Mouse (Mus musculus) liver, embryonic 11.5 days (tissue): Measurements from ENCODE around the gene Rpusd3. TPM values are rescaled to one million over a fixed set of nuclear protein-coding genes. Genes with fewer than 3 reads are reported as not detected.

Source experiments
- ATAC-seq: fragments of 200-750 bp; cut with Nextera tagmentation; replicated peaks from 2 replicates; pipeline ENCODE4 v1.8.0; 2017; ENCODE audit warnings: moderate number of reproducible peaks, mild to moderate bottlenecking, moderate TSS enrichment, moderate library complexity; ENCODE audit not compliant: low FRiP score
- DNase-seq: peaks from one replicate; pipeline ENCODE4 v3.0.0-alpha.2; 2017; ENCODE audit warnings: low spot score
- H3K27ac ChIP-seq: fragments of 300-500 bp; sonication (generic); 2 replicates; pipeline ENCODE4 v1.5.1; 2014; ENCODE audit warnings: mild to moderate bottlenecking, low read depth, low read length, control low read depth
- H3K27me3 ChIP-seq: fragments of 300-500 bp; sonication (generic); replicated peaks from 2 replicates; pipeline ENCODE4 v1.6.1; 2014; ENCODE audit warnings: low read length, mixed read lengths; ENCODE audit not compliant: control insufficient read depth, insufficient read depth
- H3K36me3 ChIP-seq: fragments of 300-500 bp; sonication (generic); 2 replicates; pipeline ENCODE4 v1.6.1; 2014; ENCODE audit warnings: mild to moderate bottlenecking, low read length, moderate library complexity, mixed read lengths; ENCODE audit not compliant: control insufficient read depth, insufficient read depth
- H3K4me1 ChIP-seq: fragments of 300-500 bp; sonication (generic); replicated peaks from 2 replicates; pipeline ENCODE4 v1.6.1; 2014; ENCODE audit warnings: low read length, mixed read lengths; ENCODE audit not compliant: control insufficient read depth, insufficient read depth
- H3K4me2 ChIP-seq: fragments of 300-500 bp; sonication (generic); 2 replicates; pipeline ENCODE4 v1.6.1; 2014; ENCODE audit warnings: mild to moderate bottlenecking, control low read depth, moderate library complexity
- H3K4me3 ChIP-seq: fragments of 300-500 bp; sonication (generic); 2 replicates; pipeline ENCODE4 v1.5.1; 2014; ENCODE audit warnings: low read depth, low read length, control low read depth
- H3K9ac ChIP-seq: fragments of 300-500 bp; sonication (generic); 2 replicates; pipeline ENCODE4 v1.6.1; 2014; ENCODE audit warnings: low read depth, low read length, control low read depth
- H3K9me3 ChIP-seq: fragments of 300-500 bp; sonication (generic); 2 replicates; pipeline ENCODE4 v1.6.1; 2016; ENCODE audit warnings: low read length, inconsistent platforms, mixed read lengths; ENCODE audit not compliant: control insufficient read depth
- WGBS: fragments of 180-500 bp; shearing (Covaris S2); extraction: QIAGEN DNeasy Blood & Tissue Kit; methylation state at CpG from one replicate; pipeline ENCODE4 v1.1.7; 2014; 5-methylcytosine and 5-hydroxymethylcytosine counted together
- microRNA-seq: library from miRNA; unstranded; fragments of <30 nt; microRNA quantifications from one replicate; pipeline ENCODE4, GENCODE M21; 2017; ENCODE audit warnings: borderline number of aligned reads
- polyA plus RNA-seq: library from polyadenylated mRNA; unstranded; fragments of >200 nt; fragmentation: Nextera tagmentation; extraction: Ambion mirVana; gene quantifications from 2 replicates; pipeline ENCODE4 v1.2.1, GENCODE M21; 2014

Rpusd3 gene
- polyA plus RNA-seq, 1 experiment from 2014 or later: 27.4 TPM

GRCm38 (mm10) chr6:113373491-113373890 is 45.6 kb downstream of the Rpusd3 start:
- no peaks in the 10 kb centered on the region for H3K9me3 ChIP-seq
- peak overlapping the region; percentile 60 for H3K27ac ChIP-seq
- H3K4me1 ChIP-seq: peaks cover 14% of the 10 kb centered on the region
- ATAC-seq: peak; percentile 63
- H3K36me3 ChIP-seq: peaks cover 31% of the 10 kb centered on the region
- no peak overlapping the region for H3K4me3 ChIP-seq
- H3K27me3 ChIP-seq: no peaks in the 10 kb centered on the region
- no peak for DNase-seq
- peak overlapping the region; percentile 16 for H3K4me2 ChIP-seq
- 73% methylated on average over 4 of the region's 4 CpGs for WGBS
- 0 out of 2 replicates have a peak overlapping the region, but pooled peaks have one; percentile 0 for H3K9ac ChIP-seq

DNA sequence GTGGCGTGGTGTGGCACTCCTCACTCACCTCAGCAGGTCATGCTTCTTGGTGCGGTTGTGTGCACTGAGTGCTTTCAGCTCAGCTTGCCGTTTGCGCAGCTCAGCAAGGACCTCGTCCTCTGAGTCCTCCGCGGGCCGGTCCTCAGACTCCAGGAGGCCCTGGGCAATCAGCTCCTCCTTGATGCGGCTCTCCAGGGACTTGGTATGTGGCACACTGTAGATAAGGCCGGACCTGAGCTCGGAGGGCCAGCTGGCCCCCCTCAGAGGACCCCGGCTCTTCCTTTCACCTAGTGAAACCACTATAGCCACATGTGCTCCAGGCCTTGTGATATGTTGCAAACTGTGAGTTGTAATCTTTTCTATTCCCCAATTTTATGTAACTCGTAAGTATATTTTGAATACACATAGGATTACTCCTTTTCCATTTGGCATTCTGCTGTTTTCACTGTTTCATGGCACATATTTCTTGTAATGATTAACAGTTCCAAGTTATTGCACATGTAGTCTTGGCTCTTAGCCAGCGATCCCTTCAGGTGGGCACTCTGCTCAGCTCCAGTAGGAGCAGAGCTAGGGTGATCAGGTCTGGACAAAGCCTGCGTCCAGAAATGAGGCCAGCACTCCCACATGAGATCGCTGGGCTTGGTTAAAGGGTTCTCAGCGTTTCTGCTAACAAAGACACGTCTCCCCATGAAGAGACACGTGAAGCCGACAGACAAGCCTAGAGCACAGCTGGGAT is 48.8 kb downstream of the Rpusd3 start:
- no peaks in the 10 kb centered on the region for H3K9me3 ChIP-seq
- H3K4me3 ChIP-seq: no peak overlapping the region
- no peak overlapping the region for H3K27ac ChIP-seq
- no peak overlapping the region for H3K9ac ChIP-seq
- ATAC-seq (no peak), DNase-seq (no peak)
- H3K4me2 ChIP-seq: no peak overlapping the region
- no peaks in the 10 kb centered on the region for H3K27me3 ChIP-seq
- peaks cover 7% of the 10 kb centered on the region; the same call in 1 of the 2 replicates for H3K4me1 ChIP-seq
- H3K36me3 ChIP-seq: peaks cover 25% of the 10 kb centered on the region
- 87% methylated on average over 20 of the region's 20 CpGs for WGBS

- no peak overlapping the region for H3K27ac ChIP-seq
- ATAC-seq (no peak), DNase-seq (no peak)
- H3K4me3 ChIP-seq: no peak overlapping the region
- H3K36me3 ChIP-seq: peaks cover 23% of the 10 kb centered on the region
- no peaks in the 10 kb centered on the region for H3K27me3 ChIP-seq
- 87% methylated on average over 5 of the region's 5 CpGs for WGBS
- no peak overlapping the region for H3K9ac ChIP-seq
- no peaks in the 10 kb centered on the region for H3K9me3 ChIP-seq
- H3K4me2 ChIP-seq: no peak overlapping the region
- H3K4me1 ChIP-seq: peaks cover 6% of the 10 kb centered on the region; the same call in 1 of the 2 replicates
Measured at GRCm38 (mm10) chr6:113368577-113368976, 50.6 kb downstream of the Rpusd3 start.

DNA sequence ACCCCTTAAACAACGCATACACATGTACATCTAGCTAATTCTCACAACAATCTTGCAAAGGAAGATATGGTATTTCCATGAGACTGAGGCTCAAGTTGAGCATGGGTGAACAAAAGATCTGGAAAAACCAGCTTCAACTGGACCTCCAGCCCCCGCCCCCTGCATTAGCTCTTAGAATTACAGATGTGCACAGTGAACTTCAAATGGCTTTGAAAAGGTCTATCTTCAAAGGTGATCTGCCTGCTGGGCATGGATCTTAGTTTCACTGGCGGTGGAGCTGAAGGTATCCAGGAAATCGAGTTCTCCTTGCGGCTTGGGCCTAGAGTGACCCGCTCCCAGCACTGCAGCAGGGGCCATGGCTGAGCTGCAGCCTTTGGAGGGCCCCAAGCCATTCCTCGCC is 51.0 kb downstream of the Rpusd3 start:
- Histone ChIP-seq H3K36me3 (peaks cover 21% of the 10 kb centered on the region), H3K27ac (no peak overlapping the region)
- 93% methylated on average over 7 of the region's 7 CpGs for WGBS

GRCm38 (mm10) chr6:113367574-113367973 is 51.6 kb downstream of the Rpusd3 start:
- no peak overlapping the region for H3K9ac ChIP-seq
- no peak overlapping the region for H3K27ac ChIP-seq
- H3K4me3 ChIP-seq: no peak overlapping the region
- H3K9me3 ChIP-seq: no peaks in the 10 kb centered on the region
- H3K4me1 ChIP-seq: no peaks in the 10 kb centered on the region
- no peak for ATAC-seq
- WGBS: 100% methylated on average over 1 of the region's 1 CpGs
- H3K36me3 ChIP-seq: peaks cover 20% of the 10 kb centered on the region
- no peaks in the 10 kb centered on the region for H3K27me3 ChIP-seq
- DNase-seq: no peak
- no peak overlapping the region for H3K4me2 ChIP-seq

More for the DNA sequence above, 51.0 kb downstream of the Rpusd3 start:
- Histone ChIP-seq H3K9ac (no peak overlapping the region), H3K9me3 (no peaks in the 10 kb centered on the region), H3K27me3 (no peaks in the 10 kb centered on the region), H3K4me2 (no peak overlapping the region), H3K4me3 (no peak overlapping the region), H3K4me1 (0 out of 2 replicates have a peak, but pooled peaks cover 2% of the 10 kb centered on the region)
- no peak for ATAC-seq
- DNase-seq: no peak

- 87% methylated on average over 6 of the region's 6 CpGs for WGBS
- H3K4me1 ChIP-seq: no peaks in the 10 kb centered on the region
- no peak overlapping the region for H3K9ac ChIP-seq
- ATAC-seq (no peak), DNase-seq (no peak)
- no peaks in the 10 kb centered on the region for H3K27me3 ChIP-seq
- H3K9me3 ChIP-seq: no peaks in the 10 kb centered on the region
- H3K4me3 ChIP-seq: no peak overlapping the region
- H3K27ac ChIP-seq: no peak overlapping the region
- no peak overlapping the region for H3K4me2 ChIP-seq
- H3K36me3 ChIP-seq: peaks cover 13% of the 10 kb centered on the region; the same call in 1 of the 2 replicates
Measured at GRCm38 (mm10) chr6:113366639-113367038, 52.5 kb downstream of the Rpusd3 start.

Small RNA genes lying within 50 kb of the gene (microRNA-seq; reads per million reads assigned to microRNA genes)
- gene Gm24387: not detected

Other genes starting within 250 kb of the Rpusd3 start
- gene Lhfpl4, start 224.0 kb downstream of the Rpusd3 start, polyA plus RNA-seq: 0.81 and 1.0 TPM in 2 replicates
- gene Mtmr14, start 181.5 kb downstream of the Rpusd3 start, polyA plus RNA-seq: 29.9 and 30.7 TPM in 2 replicates
- 0.07 TPM in 1 of 2 replicates, not detected in the other for gene Cpne9, start 137.0 kb downstream of the Rpusd3 start, polyA plus RNA-seq
- 22.0 and 23.3 TPM in 2 replicates for gene Brpf1, start 112.2 kb downstream of the Rpusd3 start, polyA plus RNA-seq
- gene Ogg1, start 92.4 kb downstream of the Rpusd3 start, polyA plus RNA-seq: 12.7 and 15.1 TPM in 2 replicates
- gene Camk1, start 75.4 kb downstream of the Rpusd3 start, polyA plus RNA-seq: 48.5 and 49.1 TPM in 2 replicates
- gene Tada3, start 41.5 kb downstream of the Rpusd3 start, polyA plus RNA-seq: 43.8 and 49.7 TPM in 2 replicates
- 239 and 241 TPM in 2 replicates for gene Arpc4, start 41.2 kb downstream of the Rpusd3 start, polyA plus RNA-seq
- 1.6 and 2.4 TPM in 2 replicates for gene Ttll3, start 30.1 kb downstream of the Rpusd3 start, polyA plus RNA-seq
- gene Cidec, start 16.4 kb upstream of the Rpusd3 start, polyA plus RNA-seq: 0.26 TPM in 1 of 2 replicates, not detected in the other
- 72.1 and 72.7 TPM in 2 replicates for gene Jagn1, start 23.2 kb upstream of the Rpusd3 start, polyA plus RNA-seq
- 0.74 and 1.5 TPM in 2 replicates for gene Il17re, start 39.1 kb upstream of the Rpusd3 start, polyA plus RNA-seq
- gene Il17rc, start 52.1 kb upstream of the Rpusd3 start, polyA plus RNA-seq: 4.6 and 5.3 TPM in 2 replicates
- 17.5 and 18.5 TPM in 2 replicates for gene Creld1, start 64.0 kb upstream of the Rpusd3 start, polyA plus RNA-seq
- 0.16 TPM in 2 replicates for gene Prrt3, start 82.6 kb upstream of the Rpusd3 start, polyA plus RNA-seq
- gene Emc3, start 112.3 kb upstream of the Rpusd3 start, polyA plus RNA-seq: 70.8 and 75.8 TPM in 2 replicates
- gene Fancd2, start 112.3 kb upstream of the Rpusd3 start, polyA plus RNA-seq: 19.1 and 22.7 TPM in 2 replicates
- 0.18 TPM in 2 replicates for gene Fancd2os, start 181.4 kb upstream of the Rpusd3 start, polyA plus RNA-seq
- gene Brk1, start 185.4 kb upstream of the Rpusd3 start, polyA plus RNA-seq: 166 and 173 TPM in 2 replicates
- 24.8 and 29.5 TPM in 2 replicates for gene Vhl, start 204.6 kb upstream of the Rpusd3 start, polyA plus RNA-seq
- 14.1 and 14.8 TPM in 2 replicates for gene Irak2, start 219.1 kb upstream of the Rpusd3 start, polyA plus RNA-seq